Mouse (Mus musculus) embryonic facial prominence, embryonic 12.5 days (tissue): Measurements from ENCODE around the gene Cyp2d11. TPM values are rescaled to one million over a fixed set of nuclear protein-coding genes. Genes with fewer than 3 reads are reported as not detected.
"Not testable (repeated sequence)": the region's sequence is repeated elsewhere in the genome, so short reads cannot be mapped to it uniquely, and the experiment has no call there.

Experiments
- ATAC-seq: fragments of 200-750 bp; cut with Nextera tagmentation; 2 replicates; pipeline ENCODE4 v1.8.0; 2017; ENCODE audit not compliant: insufficient number of reproducible peaks, insufficient read depth, low FRiP score, low TSS enrichment
- H3K27ac ChIP-seq: fragments of 300-500 bp; sonication (generic); 2 replicates; pipeline ENCODE4 v1.5.1; 2016; ENCODE audit warnings: mild to moderate bottlenecking
- H3K27me3 ChIP-seq: fragments of 300-500 bp; sonication (generic); 2 replicates; pipeline ENCODE4 v1.6.1; 2016; ENCODE audit warnings: mild to moderate bottlenecking, moderate library complexity
- H3K36me3 ChIP-seq: fragments of 300-500 bp; sonication (generic); 2 replicates; pipeline ENCODE4 v1.6.1; 2016; ENCODE audit warnings: mild to moderate bottlenecking
- H3K4me1 ChIP-seq: fragments of 300-500 bp; sonication (generic); 2 replicates; pipeline ENCODE4 v1.6.1; 2016
- H3K4me2 ChIP-seq: fragments of 300-500 bp; sonication (generic); replicated peaks from 2 replicates; pipeline ENCODE4 v1.6.1; 2016; ENCODE audit warnings: mild to moderate bottlenecking, moderate library complexity
- H3K4me3 ChIP-seq: fragments of 300-500 bp; sonication (generic); 2 replicates; pipeline ENCODE4 v1.5.1; 2016; ENCODE audit warnings: mild to moderate bottlenecking
- H3K9ac ChIP-seq: fragments of 300-500 bp; sonication (generic); 2 replicates; pipeline ENCODE4 v1.6.1; 2016; ENCODE audit warnings: mild to moderate bottlenecking, moderate library complexity
- H3K9me3 ChIP-seq: fragments of 300-500 bp; sonication (generic); 2 replicates; pipeline ENCODE4 v1.6.1; 2016; ENCODE audit warnings: mild to moderate bottlenecking, moderate library complexity
- WGBS: fragments of 180-500 bp; shearing (Covaris S2); methylation state at CpG from one replicate; pipeline ENCODE4 v1.1.7; 2016; 5-methylcytosine and 5-hydroxymethylcytosine counted together
- polyA plus RNA-seq: library from polyadenylated mRNA; unstranded; fragments of >200 nt; fragmentation: Nextera tagmentation; extraction: Ambion mirVana; gene quantifications from 2 replicates; pipeline ENCODE4 v1.2.1, GENCODE M21; 2016

Gene Cyp2d11
- polyA plus RNA-seq = not detected in 2 replicates

DNA sequence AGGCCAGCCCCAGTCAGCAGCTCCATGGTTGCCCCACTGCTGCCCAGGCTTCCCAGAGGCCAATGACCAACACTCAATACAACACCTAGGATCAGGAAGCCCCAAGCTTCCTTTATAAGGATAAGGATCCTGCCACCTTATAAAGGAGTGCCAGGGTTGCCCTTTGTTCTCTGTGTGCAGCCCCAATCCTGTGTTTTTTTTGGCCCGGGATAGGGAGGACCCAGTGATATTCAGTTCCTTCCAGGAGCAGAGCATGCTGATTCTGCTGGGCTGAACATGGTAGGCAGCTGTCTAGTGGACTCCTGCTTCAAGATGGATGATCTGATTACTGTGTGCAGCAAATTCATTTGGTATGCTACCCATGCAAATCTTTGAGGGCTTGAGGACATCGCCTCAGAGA lies at the start of gene Cyp2d11:
Gene Cyp2d11, minus strand, starts transcription at position 101 of the 400 bp plus-strand sequence.
- H3K4me1 ChIP-seq, ATAC-seq, H3K9me3 ChIP-seq, H3K36me3 ChIP-seq, H3K4me2 ChIP-seq, H3K4me3 ChIP-seq, H3K9ac ChIP-seq, H3K27ac ChIP-seq, H3K27me3 ChIP-seq: not testable (repeated sequence)
- 82% methylated on average over 2 of the region's 2 CpGs for WGBS

GRCm38 (mm10) chr15:82437975-82438617 lies 44.3 kb upstream of the Cyp2d11 start:
- no peak overlapping the region for H3K27ac ChIP-seq
- no peak overlapping the region for H3K4me3 ChIP-seq
- H3K9me3 ChIP-seq = 0 out of 2 replicates have a peak, but pooled peaks cover 5% of the 10 kb centered on the region
- WGBS = 64% methylated on average over 5 of the region's 5 CpGs
- ATAC-seq = no peak
- no peaks in the 10 kb centered on the region for H3K36me3 ChIP-seq
- H3K27me3 ChIP-seq = no peaks in the 10 kb centered on the region
- no peaks in the 10 kb centered on the region for H3K4me1 ChIP-seq
- H3K4me2 ChIP-seq = no peak overlapping the region
- no peak overlapping the region for H3K9ac ChIP-seq

DNA sequence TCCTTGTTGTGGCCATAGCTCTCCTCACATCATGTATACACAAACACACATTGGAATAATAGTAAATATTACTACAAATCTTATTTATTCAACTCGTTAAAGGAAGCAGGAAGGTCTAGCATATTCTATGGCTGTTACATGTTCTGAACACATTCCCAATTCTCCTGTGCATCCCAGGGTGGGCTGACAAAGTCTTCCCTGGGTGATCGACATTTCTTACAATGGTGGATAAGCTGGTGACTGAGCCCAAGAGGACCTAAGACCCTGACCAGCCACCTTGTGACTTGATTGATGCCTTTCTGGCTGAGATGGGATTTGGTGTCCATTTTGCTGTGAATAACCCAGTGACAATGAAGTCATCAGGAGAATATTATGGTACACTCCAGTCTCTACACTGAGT lies 41.8 kb upstream of the Cyp2d11 start:
- WGBS = 86% methylated on average over 2 of the region's 2 CpGs
- H3K9me3 ChIP-seq = 0 out of 2 replicates have a peak, but pooled peaks cover 5% of the 10 kb centered on the region
- H3K9ac ChIP-seq = no peak overlapping the region
- no peak overlapping the region for H3K4me3 ChIP-seq
- no peaks in the 10 kb centered on the region for H3K27me3 ChIP-seq
- ATAC-seq = no peak
- no peaks in the 10 kb centered on the region for H3K4me1 ChIP-seq
- no peaks in the 10 kb centered on the region for H3K36me3 ChIP-seq
- H3K27ac ChIP-seq = no peak overlapping the region
- H3K4me2 ChIP-seq = no peak overlapping the region

GRCm38 (mm10) chr15:82435011-82435410 lies 41.2 kb upstream of the Cyp2d11 start:
- 83% methylated on average over 3 of the region's 3 CpGs for WGBS
- H3K4me2 ChIP-seq = no peak overlapping the region
- no peak overlapping the region for H3K9ac ChIP-seq
- no peak for ATAC-seq
- no peaks in the 10 kb centered on the region for H3K4me1 ChIP-seq
- H3K27me3 ChIP-seq = no peaks in the 10 kb centered on the region
- H3K9me3 ChIP-seq = 0 out of 2 replicates have a peak, but pooled peaks cover 5% of the 10 kb centered on the region
- no peak overlapping the region for H3K4me3 ChIP-seq
- no peaks in the 10 kb centered on the region for H3K36me3 ChIP-seq
- no peak overlapping the region for H3K27ac ChIP-seq

GRCm38 (mm10) chr15:82434541-82434940 lies 40.7 kb upstream of the Cyp2d11 start:
- no peak overlapping the region for H3K4me2 ChIP-seq
- no peaks in the 10 kb centered on the region for H3K36me3 ChIP-seq
- no peak overlapping the region for H3K9ac ChIP-seq
- no peak overlapping the region for H3K27ac ChIP-seq
- no peak for ATAC-seq
- no peaks in the 10 kb centered on the region for H3K27me3 ChIP-seq
- no peaks in the 10 kb centered on the region for H3K4me1 ChIP-seq
- H3K4me3 ChIP-seq = no peak overlapping the region
- 0 out of 2 replicates have a peak, but pooled peaks cover 5% of the 10 kb centered on the region for H3K9me3 ChIP-seq
- 89% methylated on average over 3 of the region's 3 CpGs for WGBS

GRCm38 (mm10) chr15:82433621-82434020 lies 39.8 kb upstream of the Cyp2d11 start:
- Histone ChIP-seq H3K36me3 (no peaks in the 10 kb centered on the region), H3K27me3 (no peaks in the 10 kb centered on the region), H3K27ac (no peak overlapping the region), H3K9ac (no peak overlapping the region), H3K4me2 (no peak overlapping the region), H3K4me1 (no peaks in the 10 kb centered on the region), H3K4me3 (no peak overlapping the region), H3K9me3 (0 out of 2 replicates have a peak, but pooled peaks cover 5% of the 10 kb centered on the region)
- 96% methylated on average over 3 of the region's 3 CpGs for WGBS
- ATAC-seq = no peak

DNA sequence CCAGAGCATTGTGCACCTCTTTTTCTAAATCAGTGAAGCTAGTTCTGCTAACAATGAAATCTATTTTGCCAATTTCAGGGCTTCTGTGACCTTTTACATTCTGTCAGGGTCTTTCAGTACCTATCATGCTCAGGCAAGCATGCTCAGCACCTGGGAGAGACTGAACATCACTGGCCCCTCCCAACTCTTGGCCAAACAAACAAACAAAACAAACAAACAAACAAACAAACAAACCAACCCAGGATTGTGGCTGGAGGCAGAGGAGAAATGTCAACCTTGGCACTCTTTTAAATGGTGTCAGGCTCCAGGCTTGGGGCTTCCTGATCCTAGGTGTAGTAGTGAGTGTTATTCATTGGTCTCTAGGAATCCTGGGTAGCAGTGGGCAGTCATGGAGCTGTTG lies 39.3 kb upstream of the Cyp2d11 start, which contains the start of gene Cyp2d9:
Gene Cyp2d9, plus strand, starts transcription at position 301 of the 400 bp plus-strand sequence.
- no peak within 1 kb of the TSS for H3K27ac ChIP-seq
- no peak within 1 kb of the TSS for H3K9ac ChIP-seq
- H3K4me1 ChIP-seq = no peaks in the 10 kb centered on the region
- H3K36me3 ChIP-seq = no peaks in the 10 kb centered on the region
- no peak within 1 kb of the TSS for H3K4me3 ChIP-seq
- ATAC-seq = no peak
- H3K9me3 ChIP-seq = 0 out of 2 replicates have a peak, but pooled peaks cover 5% of the 10 kb centered on the region
- H3K27me3 ChIP-seq = no peaks in the 10 kb centered on the region
- no peak within 1 kb of the TSS for H3K4me2 ChIP-seq

GRCm38 (mm10) chr15:82423471-82423870 lies 29.6 kb upstream of the Cyp2d11 start:
- Histone ChIP-seq H3K4me1 (no peaks in the 10 kb centered on the region), H3K4me3 (no peak overlapping the region), H3K9me3 (no peaks in the 10 kb centered on the region), H3K27ac (no peak overlapping the region), H3K36me3 (no peaks in the 10 kb centered on the region), H3K4me2 (no peak overlapping the region), H3K27me3 (no peaks in the 10 kb centered on the region), H3K9ac (no peak overlapping the region)
- 94% methylated on average over 3 of the region's 3 CpGs for WGBS
- ATAC-seq = no peak

DNA sequence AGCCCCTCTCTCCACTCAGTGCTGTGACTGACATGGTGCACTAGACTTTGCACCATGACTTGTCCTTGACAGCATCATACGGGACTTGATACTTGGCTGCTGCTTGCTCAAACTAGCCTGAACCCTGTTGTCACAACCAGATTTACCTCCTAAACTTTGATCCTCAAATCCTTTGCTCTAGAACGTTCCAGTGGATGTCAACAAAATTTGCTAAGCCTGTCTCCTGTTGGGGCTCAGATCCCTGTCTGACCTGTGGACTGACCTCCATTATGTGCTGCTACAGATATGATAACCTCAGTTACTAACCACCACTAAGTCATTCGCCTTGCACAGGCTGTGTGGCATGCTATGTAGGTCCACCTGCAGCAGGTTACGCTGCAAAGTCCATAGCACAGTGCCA lies 29.1 kb upstream of the Cyp2d11 start:
- no peak overlapping the region for H3K4me3 ChIP-seq
- H3K4me2 ChIP-seq = no peak overlapping the region
- H3K36me3 ChIP-seq = no peaks in the 10 kb centered on the region
- H3K4me1 ChIP-seq = no peaks in the 10 kb centered on the region
- H3K27ac ChIP-seq = no peak overlapping the region
- H3K27me3 ChIP-seq = no peaks in the 10 kb centered on the region
- no peak for ATAC-seq
- WGBS = 79% methylated on average over 4 of the region's 4 CpGs
- H3K9ac ChIP-seq = no peak overlapping the region
- H3K9me3 ChIP-seq = no peaks in the 10 kb centered on the region

- H3K27me3 ChIP-seq = no peaks in the 10 kb centered on the region
- no peaks in the 10 kb centered on the region for H3K4me1 ChIP-seq
- H3K27ac ChIP-seq = no peak overlapping the region
- no peak overlapping the region for H3K4me2 ChIP-seq
- no peak overlapping the region for H3K4me3 ChIP-seq
- ATAC-seq = no peak
- WGBS = 68% methylated on average over 1 of the region's 1 CpGs
- no peaks in the 10 kb centered on the region for H3K36me3 ChIP-seq
- no peaks in the 10 kb centered on the region for H3K9me3 ChIP-seq
- H3K9ac ChIP-seq = no peak overlapping the region
Measured at GRCm38 (mm10) chr15:82418616-82419015, 24.8 kb upstream of the Cyp2d11 start.

- peak; percentile 82; the same call in 1 of the 2 replicates for ATAC-seq
Measured at GRCm38 (mm10) chr15:82416797-82417789, 23.3 kb upstream of the Cyp2d11 start.

More at GRCm38 (mm10) chr15:82416797-82417789, 23.3 kb upstream of the Cyp2d11 start:
- H3K27me3 ChIP-seq = no peaks in the 10 kb centered on the region
- H3K9ac ChIP-seq = no peak overlapping the region
- no peak overlapping the region for H3K27ac ChIP-seq
- no peaks in the 10 kb centered on the region for H3K36me3 ChIP-seq
- H3K4me1 ChIP-seq = no peaks in the 10 kb centered on the region
- peak overlapping the region; percentile 21 for H3K4me2 ChIP-seq
- WGBS = 24% methylated on average over 16 of the region's 16 CpGs
- no peaks in the 10 kb centered on the region for H3K9me3 ChIP-seq
- no peak overlapping the region for H3K4me3 ChIP-seq
